Mouse (Mus musculus) myocyte (in vitro differentiated cells): ENCODE data around the gene Scrn2. TPM values are rescaled to one million over a fixed set of nuclear protein-coding genes. Genes with fewer than 3 reads are reported as not detected.

Experiments
- H3K27me3 ChIP-seq: one replicate; pipeline ENCODE4 v1.6.1; 2011; ENCODE audit not compliant: control insufficient read depth, insufficient read depth, insufficient read length
- H3K36me3 ChIP-seq: one replicate; pipeline ENCODE4 v1.6.1; 2011; ENCODE audit not compliant: control insufficient read depth, insufficient read depth
- H3K4me2 ChIP-seq: one replicate; pipeline ENCODE4 v1.6.1; 2011; ENCODE audit warnings: low read depth, control low read depth
- H3K4me3 ChIP-seq: one replicate; pipeline ENCODE4 v1.5.1; 2011; ENCODE audit warnings: mild to moderate bottlenecking, control low read depth, moderate library complexity
- H3K79me2 ChIP-seq: one replicate; pipeline ENCODE4 v1.6.1; 2011; ENCODE audit not compliant: control insufficient read depth, insufficient read depth
- H3ac ChIP-seq: one replicate; pipeline ENCODE4 v1.6.1; 2011; ENCODE audit not compliant: control insufficient read depth, insufficient read length
- CEBPB ChIP-seq: IDR thresholded peaks from 2 replicates; pipeline ENCODE4 v1.6.1; 2011; ENCODE audit warnings: mild to moderate bottlenecking, moderate library complexity; ENCODE audit not compliant: poor library complexity, insufficient read depth, severe bottlenecking
- E2F4 ChIP-seq: IDR thresholded peaks from one replicate; pipeline ENCODE4 v1.6.1; 2011; ENCODE audit warnings: mild to moderate bottlenecking, control low read depth, moderate library complexity; ENCODE audit not compliant: insufficient read depth
- MAX ChIP-seq: IDR thresholded peaks from one replicate; pipeline ENCODE4 v1.6.1; 2011; ENCODE audit warnings: low read depth, mild to moderate bottlenecking, control low read depth
- MYOD1 ChIP-seq, 3 experiments: IDR thresholded peaks; one replicate each; pipeline ENCODE4 v1.6.1; 2011; ENCODE audit warnings: control low read depth in 2 of 3, low read depth in 2 of 3, mild to moderate bottlenecking in 2 of 3, moderate library complexity in 1 of 3; ENCODE audit not compliant: insufficient read length in 2 of 3, control insufficient read depth in 1 of 3
- MYOG ChIP-seq, 3 experiments: IDR thresholded peaks; one replicate each; pipeline ENCODE4 v1.6.1; 2011; ENCODE audit warnings: control low read depth in 2 of 3, low read depth in 2 of 3, mild to moderate bottlenecking in 2 of 3; ENCODE audit not compliant: insufficient read length in 2 of 3, control insufficient read depth in 1 of 3, insufficient read depth in 1 of 3
- POLR2A ChIP-seq: IDR thresholded peaks from one replicate; pipeline ENCODE4 v1.6.1; 2011; ENCODE audit warnings: low read depth, mild to moderate bottlenecking, control low read depth, moderate library complexity; ENCODE audit not compliant: insufficient read length
- POLR2AphosphoS2 ChIP-seq: IDR thresholded peaks from one replicate; pipeline ENCODE4 v1.6.1; 2011; ENCODE audit warnings: low read depth, control low read depth; ENCODE audit not compliant: insufficient read length
- REST ChIP-seq: IDR thresholded peaks from one replicate; pipeline ENCODE4 v1.6.1; 2011; ENCODE audit warnings: mild to moderate bottlenecking, control low read depth, moderate library complexity; ENCODE audit not compliant: insufficient read depth, insufficient read length
- SRF ChIP-seq: IDR thresholded peaks from one replicate; pipeline ENCODE4 v1.6.1; 2011; ENCODE audit warnings: low read depth; ENCODE audit not compliant: control insufficient read depth, insufficient read length
- TCF12 ChIP-seq: IDR thresholded peaks from one replicate; pipeline ENCODE4 v1.6.1; 2011; ENCODE audit warnings: mild to moderate bottlenecking, control low read depth; ENCODE audit not compliant: poor library complexity, insufficient read depth, severe bottlenecking
- TCF3 ChIP-seq: IDR thresholded peaks from one replicate; pipeline ENCODE4 v1.6.1; 2011; ENCODE audit warnings: low read depth, control low read depth; ENCODE audit not compliant: insufficient read length
- USF1 ChIP-seq: IDR thresholded peaks from one replicate; pipeline ENCODE4 v1.6.1; 2011; ENCODE audit warnings: low read depth, mild to moderate bottlenecking, control low read depth, moderate library complexity
- polyA plus RNA-seq: library from polyadenylated mRNA; unstranded; fragments of >200 nt; fragmentation: generic; extraction: Trizol; gene quantifications from one replicate; pipeline ENCODE4 v1.2.1, GENCODE M21; 2012; ENCODE audit warnings: missing spikeins

Gene Scrn2
- polyA plus RNA-seq, 1 experiment, result 22.4 TPM

DNA sequence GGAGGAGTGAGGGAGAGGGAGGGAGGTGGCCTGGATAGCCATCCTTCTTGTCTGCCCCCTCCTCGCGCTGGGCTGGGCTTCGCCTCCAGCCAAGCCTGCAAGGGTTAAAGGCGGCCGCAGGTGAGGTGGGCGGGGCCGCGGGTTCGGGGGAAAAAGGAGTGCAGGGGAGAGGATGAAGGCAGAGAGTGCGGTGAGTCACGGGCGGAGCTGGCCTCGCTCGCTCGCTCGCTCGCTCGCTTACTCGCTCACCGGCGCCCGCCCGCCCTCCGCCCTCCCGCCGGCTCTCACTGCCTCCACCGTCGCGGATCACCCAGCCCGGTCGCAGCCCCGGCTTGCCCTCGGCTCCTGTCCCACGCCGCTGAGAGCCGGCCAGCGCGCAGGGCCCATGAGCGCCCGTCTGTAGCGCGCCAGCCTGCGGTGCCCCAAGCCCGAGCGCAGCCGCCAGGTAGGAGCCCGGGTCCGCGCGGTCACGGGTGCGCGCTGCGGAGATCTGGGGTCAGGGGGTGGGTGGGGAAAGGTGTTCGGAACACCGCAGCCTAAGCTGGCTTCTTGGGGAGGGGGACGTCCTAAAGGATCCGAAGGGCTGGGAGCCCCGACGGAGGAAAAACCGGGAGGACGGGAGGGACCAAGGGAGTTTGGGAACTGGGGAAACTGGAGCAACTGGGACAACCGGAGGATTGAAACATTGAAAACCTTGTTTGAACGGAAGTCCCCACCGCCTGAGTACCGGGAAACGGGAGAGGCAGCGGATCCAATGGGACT, 11.0 kb upstream of the Scrn2 start:
- Histone ChIP-seq H3K36me3 (no peaks in the 10 kb centered on the region), H3K4me2 (peak overlapping the region; percentile 75), H3K4me3 (peak overlapping the region; percentile 37), H3K27me3 (peaks cover 5% of the 10 kb centered on the region), H3ac (no peak overlapping the region), H3K79me2 (no peaks in the 10 kb centered on the region)
- TF ChIP-seq POLR2A, result peak; percentile 40
- no peak for TF ChIP-seq REST

GRCm38 (mm10) chr11:97019345-97019708, 10.4 kb upstream of the Scrn2 start:
- Histone ChIP-seq H3K4me3 (peak overlapping the region; percentile 37), H3ac (no peak overlapping the region), H3K27me3 (peaks cover 5% of the 10 kb centered on the region), H3K36me3 (no peaks in the 10 kb centered on the region), H3K4me2 (peak overlapping the region; percentile 75), H3K79me2 (no peaks in the 10 kb centered on the region)
- TF ChIP-seq POLR2AphosphoS2 (no peak), POLR2A (peak; percentile 16)

GRCm38 (mm10) chr11:97021121-97021765, 8.5 kb upstream of the Scrn2 start:
- Histone ChIP-seq H3ac (peak overlapping the region; percentile 7), H3K4me3 (peak overlapping the region; percentile 8), H3K79me2 (no peaks in the 10 kb centered on the region), H3K36me3 (no peaks in the 10 kb centered on the region), H3K4me2 (peak overlapping the region; percentile 89), H3K27me3 (peaks cover 5% of the 10 kb centered on the region)
- TF ChIP-seq SRF (no peak), POLR2A (no peak), USF1 (no peak), MYOD1 (IDR thresholded peaks at IDR 0.05; ENCODE audit: control insufficient read depth in 1 of 3, insufficient read length in 2 of 3, low read depth in 2 of 3) (no peak), MYOG (IDR thresholded peaks at IDR 0.05; ENCODE audit: control insufficient read depth in 1 of 3, insufficient read depth in 1 of 3, insufficient read length in 2 of 3, low read depth in 2 of 3) (no peak), MAX (no peak), REST (no peak), TCF3 (no peak), E2F4 (no peak), CEBPB (no peak), TCF12 (no peak), POLR2AphosphoS2 (no peak)

DNA sequence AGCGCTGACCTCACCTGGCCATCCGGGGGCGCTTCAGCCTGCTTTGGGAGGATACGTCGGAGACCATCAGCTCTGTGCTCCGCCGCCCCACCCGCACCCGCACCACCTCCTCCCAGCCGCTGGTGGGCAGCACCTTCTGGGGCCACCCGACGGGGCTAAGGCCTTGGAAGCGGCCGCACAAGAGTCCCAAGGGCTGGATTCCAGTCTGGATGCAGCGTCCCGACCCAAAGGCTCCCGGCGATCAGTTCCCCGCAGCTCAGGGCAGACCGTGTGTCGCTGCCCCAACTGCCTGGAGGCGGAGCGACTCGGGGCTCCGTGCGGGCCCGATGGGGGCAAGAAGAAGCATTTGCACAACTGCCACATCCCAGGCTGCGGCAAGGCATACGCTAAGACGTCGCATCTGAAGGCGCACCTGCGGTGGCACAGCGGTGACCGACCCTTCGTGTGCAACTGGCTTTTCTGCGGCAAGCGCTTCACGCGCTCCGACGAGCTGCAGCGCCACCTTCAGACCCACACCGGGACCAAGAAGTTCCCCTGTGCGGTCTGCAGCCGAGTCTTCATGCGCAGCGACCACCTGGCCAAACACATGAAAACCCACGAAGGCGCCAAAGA, 7.8 kb upstream of the Scrn2 start:
- Histone ChIP-seq H3K4me3 (peak overlapping the region; percentile 8), H3K27me3 (peaks cover 5% of the 10 kb centered on the region), H3ac (peak overlapping the region; percentile 7), H3K4me2 (peak overlapping the region; percentile 89), H3K79me2 (no peaks in the 10 kb centered on the region), H3K36me3 (no peaks in the 10 kb centered on the region)
- no peak for TF ChIP-seq SRF
- TF ChIP-seq MYOG (IDR thresholded peaks at IDR 0.05; ENCODE audit: control insufficient read depth in 1 of 3, insufficient read depth in 1 of 3, insufficient read length in 2 of 3, low read depth in 2 of 3), result peak in 1 of 3 experiments; percentile 27
- TF ChIP-seq MAX, result no peak
- no peak for TF ChIP-seq TCF12
- peak in 1 of 3 experiments; percentile 5 for TF ChIP-seq MYOD1 (IDR thresholded peaks at IDR 0.05; ENCODE audit: control insufficient read depth in 1 of 3, insufficient read length in 2 of 3, low read depth in 2 of 3)
- TF ChIP-seq E2F4, result no peak

GRCm38 (mm10) chr11:97024977-97025376, 4.8 kb upstream of the Scrn2 start:
- H3K4me2 ChIP-seq, result peak overlapping the region; percentile 96
- TF ChIP-seq E2F4 (no peak), TCF12 (no peak), MAX (no peak), USF1 (no peak), SRF (no peak), MYOD1 (IDR thresholded peaks at IDR 0.05; ENCODE audit: control insufficient read depth in 1 of 3, insufficient read length in 2 of 3, low read depth in 2 of 3) (no peak), CEBPB (no peak), REST (no peak)
- H3ac ChIP-seq, result no peak overlapping the region
- H3K36me3 ChIP-seq, result no peaks in the 10 kb centered on the region
- H3K4me3 ChIP-seq, result no peak overlapping the region
- no peaks in the 10 kb centered on the region for H3K27me3 ChIP-seq
- no peaks in the 10 kb centered on the region for H3K79me2 ChIP-seq
